Mouse (Mus musculus) MEL (cell line): ENCODE results near the gene Fgfr2.

Experiments used
- CHD2 ChIP-seq: IDR thresholded peaks from 2 replicates; pipeline ENCODE4 v1.6.1; 2011; ENCODE audit warnings: low read length, improper control_type of control experiment
- CTCF ChIP-seq, 3 experiments: IDR thresholded peaks in 2 of 3; conservative IDR thresholded peaks in 1 of 3; 2 replicates each; pipeline ENCODE4 v1.5.1; 2011 to 2012; ENCODE audit warnings: low read length in 3 of 3, low read depth in 2 of 3, mild to moderate bottlenecking in 2 of 3, improper control_type of control experiment in 1 of 3, inconsistent platforms in 1 of 3, mixed read lengths in 1 of 3, moderate library complexity in 1 of 3; ENCODE audit not compliant: control insufficient read depth in 1 of 3, insufficient read depth in 1 of 3, poor library complexity in 1 of 3, severe bottlenecking in 1 of 3
- EP300 ChIP-seq, 2 experiments: IDR thresholded peaks; 2 replicates each; pipeline ENCODE4 v1.6.1; 2011; ENCODE audit warnings: improper control_type of control experiment in 2 of 2, low read length in 2 of 2, low read depth in 1 of 2, mild to moderate bottlenecking in 1 of 2
- HCFC1 ChIP-seq: IDR thresholded peaks from 2 replicates; pipeline ENCODE4 v1.6.1; 2012; ENCODE audit warnings: low read depth, mild to moderate bottlenecking, inconsistent platforms, low read length, improper control_type of control experiment, moderate library complexity
- JUND ChIP-seq: IDR thresholded peaks from 2 replicates; pipeline ENCODE4 v1.6.1; 2011; ENCODE audit warnings: low read depth, mild to moderate bottlenecking, improper control_type of control experiment, low read length
- MAFK ChIP-seq: IDR thresholded peaks from 2 replicates; pipeline ENCODE4 v1.6.1; 2011; ENCODE audit warnings: low read depth, mild to moderate bottlenecking, low read length, improper control_type of control experiment, borderline replicate concordance
- MAX ChIP-seq: IDR thresholded peaks from 2 replicates; pipeline ENCODE4 v1.6.1; 2011; ENCODE audit warnings: low read length, improper control_type of control experiment
- MEF2A ChIP-seq: IDR thresholded peaks from 2 replicates; pipeline ENCODE4 v1.6.1; 2014; ENCODE audit warnings: low read depth, mild to moderate bottlenecking, inconsistent platforms, low read length, improper control_type of control experiment; ENCODE audit not compliant: poor library complexity, insufficient replicate concordance, severe bottlenecking; ENCODE audit errors: extremely low read depth
- POLR2A ChIP-seq, 2 experiments: IDR thresholded peaks; 2 replicates each; pipeline ENCODE4 v1.6.1; 2011 to 2012; ENCODE audit warnings: low read length in 2 of 2, mild to moderate bottlenecking in 2 of 2, control low read depth in 1 of 2, improper control_type of control experiment in 1 of 2, low read depth in 1 of 2, moderate library complexity in 1 of 2; ENCODE audit not compliant: control insufficient read depth in 1 of 2, insufficient read depth in 1 of 2, poor library complexity in 1 of 2
- POLR2AphosphoS5 ChIP-seq: IDR thresholded peaks from 2 replicates; pipeline ENCODE4 v1.6.1; 2012; ENCODE audit warnings: low read depth, borderline replicate concordance, mild to moderate bottlenecking, inconsistent platforms, low read length, moderate library complexity, mixed read lengths
- TAL1 ChIP-seq: IDR thresholded peaks from 2 replicates; pipeline ENCODE4 v1.6.1; 2012; ENCODE audit warnings: mild to moderate bottlenecking, inconsistent platforms, low read length, moderate library complexity, mixed read lengths
- UBTF ChIP-seq: IDR thresholded peaks from 2 replicates; pipeline ENCODE4 v1.6.1; 2012; ENCODE audit warnings: low read depth, mild to moderate bottlenecking, inconsistent platforms, low read length, improper control_type of control experiment, moderate library complexity, borderline replicate concordance; ENCODE audit not compliant: insufficient read depth
- ZC3H11A ChIP-seq: IDR thresholded peaks from 2 replicates; pipeline ENCODE4 v1.6.1; 2012; ENCODE audit warnings: low read depth, mild to moderate bottlenecking, inconsistent platforms, low read length, improper control_type of control experiment

- TF ChIP-seq CHD2 (no peak), ZC3H11A (no peak), EP300 (IDR thresholded peaks at IDR 0.05; ENCODE audit: low read depth in 1 of 2, low read length in 2 of 2) (no peak), MAX (no peak), POLR2A (IDR thresholded peaks at IDR 0.05; ENCODE audit: control insufficient read depth in 1 of 2, insufficient read depth in 1 of 2, low read depth in 1 of 2, low read length in 2 of 2, poor library complexity in 1 of 2) (no peak), JUND (no peak), CTCF (IDR thresholded peaks at IDR 0.05 in 2 of 3, conservative IDR thresholded peaks at IDR 0.05 in 1 of 3; ENCODE audit: control insufficient read depth in 1 of 3, insufficient read depth in 1 of 3, low read depth in 2 of 3, low read length in 3 of 3, poor library complexity in 1 of 3, severe bottlenecking in 1 of 3) (no peak), POLR2AphosphoS5 (no peak), MAFK (no peak), HCFC1 (no peak), MEF2A (no peak), TAL1 (no peak), UBTF (no peak)
Measured at GRCm38 (mm10) chr7:132343146-132343545, 780.0 kb downstream of the Fgfr2 start.
